Mouse (Mus musculus) forebrain, embryonic 10.5 days (tissue): ENCODE measurements at regions not wholly inside any gene's neighbourhood (a gene's known extent, or its start where the extent isn't known, plus 50 kb on each side); places are given as distances from the start of the nearest gene placed in this dataset.

Source experiments
- DNase-seq: peaks from one replicate; pipeline ENCODE4 v3.0.0-alpha.2; 2017; ENCODE audit warnings: low spot score; ENCODE audit errors: extremely low spot score
- H3K27ac ChIP-seq: fragments of 300-500 bp; sonication (generic); 2 replicates; pipeline ENCODE4 v1.5.1; 2016; ENCODE audit warnings: mild to moderate bottlenecking
- H3K27me3 ChIP-seq: fragments of 300-500 bp; sonication (generic); 2 replicates; pipeline ENCODE4 v1.6.1; 2016; ENCODE audit warnings: mild to moderate bottlenecking; ENCODE audit not compliant: poor library complexity, severe bottlenecking
- H3K36me3 ChIP-seq: fragments of 300-500 bp; sonication (generic); replicated peaks from 2 replicates; pipeline ENCODE4 v1.6.1; 2016; ENCODE audit warnings: mild to moderate bottlenecking, moderate library complexity
- H3K4me1 ChIP-seq: fragments of 300-500 bp; sonication (generic); 2 replicates; pipeline ENCODE4 v1.6.1; 2016
- H3K4me3 ChIP-seq: fragments of 300-500 bp; sonication (generic); 2 replicates; pipeline ENCODE4 v1.5.1; 2016; ENCODE audit warnings: mild to moderate bottlenecking, moderate library complexity
- H3K9me3 ChIP-seq: fragments of 300-500 bp; sonication (generic); 2 replicates; pipeline ENCODE4 v1.6.1; 2016; ENCODE audit warnings: mild to moderate bottlenecking, moderate library complexity
- WGBS: fragments of 180-500 bp; shearing (Covaris S2); methylation state at CpG from one replicate; pipeline ENCODE4 v1.1.7; 2016; 5-methylcytosine and 5-hydroxymethylcytosine counted together

DNA sequence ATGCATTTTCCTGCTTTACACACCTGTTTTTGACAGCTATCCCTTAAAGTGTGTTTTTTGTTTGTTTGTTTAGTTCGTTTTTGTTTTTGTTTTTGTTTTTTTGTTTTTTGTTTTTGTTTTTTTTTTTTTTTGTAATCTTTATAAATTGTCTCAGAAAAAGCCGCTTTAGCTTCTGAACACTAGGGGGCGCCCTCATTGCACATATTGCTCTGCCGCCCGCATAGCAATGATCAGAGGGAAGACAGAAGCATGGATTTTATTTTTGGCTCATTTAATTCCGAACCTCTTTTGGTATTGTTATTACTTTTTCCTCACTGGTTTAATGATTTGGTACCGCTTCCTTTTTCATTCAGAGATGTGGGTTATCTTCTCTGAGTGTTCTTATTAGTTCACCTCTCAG is 569.9 kb upstream of the Gm10800 start:
- Histone ChIP-seq H3K4me3 (no peak overlapping the region), H3K9me3 (no peaks in the 10 kb centered on the region), H3K36me3 (no peaks in the 10 kb centered on the region), H3K4me1 (no peaks in the 10 kb centered on the region), H3K27ac (no peak overlapping the region), H3K27me3 (no peaks in the 10 kb centered on the region)
- 12% methylated on average over 7 of the region's 7 CpGs for WGBS
- DNase-seq, result peak; percentile 35
